Mouse (Mus musculus): Measurements from ENCODE around the gene Lbh.

The Lbh gene

DNA sequence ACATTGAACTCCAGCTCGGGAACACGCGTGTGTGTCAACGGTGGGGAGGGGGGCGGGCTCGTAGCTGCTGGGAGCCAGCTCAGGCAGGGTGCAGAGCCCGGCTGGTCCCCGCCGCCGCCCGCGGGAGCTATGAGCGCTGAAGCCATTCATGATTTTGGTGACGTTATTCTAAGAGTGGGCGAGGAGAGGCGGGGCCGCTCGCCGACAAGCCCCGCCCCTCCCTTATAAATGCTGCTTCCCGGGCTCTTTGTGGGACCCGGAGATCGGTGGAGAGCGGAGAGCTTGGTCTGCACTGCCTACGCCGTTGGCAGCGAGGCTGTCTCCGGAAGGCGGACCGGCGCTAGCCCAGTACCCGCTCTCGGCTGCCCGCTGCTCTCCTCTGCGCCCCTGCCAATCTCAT, at the start of gene Lbh:
Gene Lbh, plus strand, starts transcription at position 253 of the 400 bp plus-strand sequence.
- in situ Hi-C loops (cut with MboI, MseI): loop anchor here (5.0 kb wide), 1 partner anchor 189 kb away; the partner anchor contains the start of gene Lclat1

GRCm38 (mm10) chr17:72878979-72879378, 39.1 kb upstream of the Lbh start:
- in situ Hi-C loops (cut with MboI, MseI): loop anchor here (10.0 kb wide), 1 partner anchor 1664 kb away; no protein-coding TSS in a partner anchor

DNA sequence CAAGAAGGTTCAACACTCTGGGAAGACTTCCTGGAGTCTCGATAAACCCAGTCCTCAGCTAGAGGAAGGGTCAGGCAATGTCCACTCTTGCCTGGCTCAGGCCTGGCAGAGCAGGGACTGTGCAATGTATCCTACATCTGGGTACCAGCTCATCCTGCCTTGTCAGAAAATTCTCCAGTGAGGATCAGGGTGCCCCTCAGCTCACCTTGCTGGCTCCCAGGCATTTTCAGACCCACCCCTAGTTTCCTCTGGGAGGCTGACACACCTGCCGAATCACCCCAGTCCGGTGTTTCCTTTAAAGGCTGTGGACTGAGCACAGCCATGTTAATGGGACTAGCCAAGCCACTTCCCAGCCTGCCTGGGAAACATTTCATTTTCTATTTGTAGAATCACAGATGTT, 37.9 kb upstream of the Lbh start:
- in situ Hi-C loops (cut with MboI, MseI): no loop called here

DNA sequence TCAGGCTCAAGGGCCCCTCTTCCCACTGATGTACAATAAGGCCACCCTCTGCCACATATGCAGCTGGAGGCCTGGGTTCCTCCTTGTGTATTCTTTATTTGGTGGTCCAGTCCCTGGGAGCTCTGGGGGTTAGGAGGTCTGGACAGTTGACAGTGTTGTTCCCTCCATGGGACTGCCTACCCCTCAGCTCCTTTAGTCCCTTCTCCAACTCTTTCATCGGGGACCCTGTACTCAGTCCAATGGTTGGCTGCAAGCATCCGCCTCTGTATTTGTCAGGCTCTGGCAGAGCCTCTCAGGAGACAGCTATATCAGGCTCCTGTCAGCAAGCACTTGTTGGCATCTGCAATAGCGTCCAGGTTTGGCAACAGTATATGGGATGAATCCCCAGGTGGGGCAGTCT, 37.1 kb upstream of the Lbh start:
- in situ Hi-C loops (cut with MboI, MseI): no loop called here

GRCm38 (mm10) chr17:72881804-72882203, 36.3 kb upstream of the Lbh start:
- in situ Hi-C loops (cut with MboI, MseI): no loop called here

DNA sequence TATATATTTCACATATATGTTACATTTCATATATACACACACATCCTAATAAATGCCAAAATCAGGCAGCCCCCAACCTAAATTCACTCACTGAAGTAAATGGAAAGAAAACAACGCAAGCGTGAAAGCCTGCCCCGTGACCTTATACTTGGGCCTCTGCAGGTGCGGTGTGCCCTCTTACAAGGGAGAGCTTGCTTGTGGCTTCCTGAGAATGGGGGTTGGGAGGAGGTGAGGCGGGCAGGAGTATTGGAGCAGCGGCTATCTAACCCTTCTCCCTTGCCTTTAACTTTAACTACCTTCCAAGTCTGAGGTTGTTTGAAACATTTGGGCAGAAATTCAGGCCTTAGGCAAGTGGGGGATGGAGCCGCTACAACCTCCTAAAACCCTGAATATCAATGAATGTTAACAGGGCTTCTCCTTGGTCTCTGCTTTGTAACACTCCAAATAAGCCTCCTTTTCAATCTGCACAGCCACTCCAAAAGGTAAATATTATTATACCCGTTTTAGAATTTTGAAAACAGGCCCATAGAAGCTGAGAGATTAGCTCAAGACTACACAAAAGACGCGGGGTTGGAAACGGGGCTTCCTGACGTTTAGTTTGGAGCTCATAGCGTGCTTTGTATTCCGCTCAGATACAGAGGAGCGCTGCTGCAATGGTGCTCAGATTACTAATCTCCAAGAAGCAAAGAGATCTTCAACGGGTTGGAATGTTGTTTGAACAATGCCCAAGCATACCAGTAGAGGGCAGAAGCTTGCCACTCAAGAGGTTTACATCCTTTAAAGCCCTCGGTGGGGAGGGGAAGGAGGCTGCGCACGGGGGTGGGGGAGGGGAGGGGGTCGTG, 28.3 kb upstream of the Lbh start:
- in situ Hi-C loops (cut with MboI, MseI): no loop called here

- in situ Hi-C loops (cut with MboI, MseI): no loop called here
Measured at GRCm38 (mm10) chr17:72890398-72890898, 27.7 kb upstream of the Lbh start.

DNA sequence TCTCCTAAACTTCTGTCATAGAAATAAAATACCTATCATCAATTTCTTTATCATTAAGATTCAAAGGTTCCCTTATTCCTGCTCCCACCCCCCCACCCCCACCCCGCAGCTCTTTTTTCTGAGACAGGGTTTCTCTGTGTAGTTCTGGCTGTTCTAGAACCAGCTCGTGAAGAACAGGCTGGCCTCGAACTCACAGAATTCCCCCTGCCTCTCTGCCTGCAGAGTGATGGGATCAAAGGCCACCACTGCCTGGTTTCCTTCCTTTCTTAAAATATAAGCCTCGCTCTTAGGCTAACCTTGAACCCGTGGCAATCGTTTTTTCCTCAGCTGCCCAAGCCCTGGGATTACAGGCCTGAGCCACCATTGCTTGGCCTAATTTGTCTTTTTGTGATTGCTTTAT, 26.5 kb upstream of the Lbh start:
- in situ Hi-C loops (cut with MboI, MseI): no loop called here

DNA sequence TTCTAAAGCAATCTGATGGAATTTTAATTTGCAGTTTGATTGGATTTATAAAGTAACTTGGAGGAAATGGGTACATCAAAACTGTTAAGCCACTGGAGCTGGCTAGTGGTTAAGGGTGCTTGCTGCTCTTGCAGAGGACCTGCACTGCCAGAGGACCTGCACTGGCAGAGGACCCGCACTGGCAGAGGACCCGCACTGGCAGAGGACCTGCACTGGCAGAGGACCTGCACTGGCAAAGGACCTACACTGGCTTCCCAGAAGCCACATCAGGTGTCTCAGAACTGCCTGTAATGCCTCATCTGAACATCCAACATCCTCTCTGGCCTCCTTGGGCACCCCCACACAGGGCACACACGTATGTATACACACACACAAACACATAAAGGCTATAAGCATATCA, 22.6 kb upstream of the Lbh start:
- in situ Hi-C loops (cut with MboI, MseI): no loop called here

- in situ Hi-C loops (cut with MboI, MseI): no loop called here
Measured at GRCm38 (mm10) chr17:72897076-72897475, 21.0 kb upstream of the Lbh start.

GRCm38 (mm10) chr17:72897961-72898360, 20.1 kb upstream of the Lbh start:
- in situ Hi-C loops (cut with MboI, MseI): no loop called here

GRCm38 (mm10) chr17:72898775-72899174, 19.3 kb upstream of the Lbh start:
- in situ Hi-C loops (cut with MboI, MseI): no loop called here

GRCm38 (mm10) chr17:72901021-72901420, 17.1 kb upstream of the Lbh start:
- in situ Hi-C loops (cut with MboI, MseI): loop anchor here (5.0 kb wide), 1 partner anchor 291 kb away; no protein-coding TSS in a partner anchor

DNA sequence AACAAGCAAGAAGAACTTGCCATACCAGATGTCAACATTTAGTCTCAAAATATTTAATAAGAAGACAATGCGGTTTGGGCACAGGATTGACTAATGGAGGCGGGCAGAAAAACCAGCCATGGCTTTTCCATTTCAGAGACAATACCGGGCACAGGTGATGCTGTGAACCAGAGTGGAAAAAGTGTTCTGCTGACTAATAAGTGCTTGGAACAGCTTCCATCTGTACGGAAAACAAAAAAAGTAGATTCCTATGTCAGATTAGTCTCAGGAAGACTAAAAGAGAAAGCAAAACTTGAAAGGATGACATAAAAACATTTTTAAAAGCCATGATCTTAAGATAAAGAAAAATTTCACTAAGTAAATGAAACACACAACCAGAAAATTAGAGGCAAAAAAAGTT, 16.4 kb upstream of the Lbh start:
- in situ Hi-C loops (cut with MboI, MseI): loop anchor here (5.0 kb wide), 1 partner anchor 291 kb away; no protein-coding TSS in a partner anchor

GRCm38 (mm10) chr17:72903321-72903720, 14.8 kb upstream of the Lbh start:
- in situ Hi-C loops (cut with MboI, MseI): loop anchor here (5.0 kb wide), 1 partner anchor 289 kb away; no protein-coding TSS in a partner anchor

DNA sequence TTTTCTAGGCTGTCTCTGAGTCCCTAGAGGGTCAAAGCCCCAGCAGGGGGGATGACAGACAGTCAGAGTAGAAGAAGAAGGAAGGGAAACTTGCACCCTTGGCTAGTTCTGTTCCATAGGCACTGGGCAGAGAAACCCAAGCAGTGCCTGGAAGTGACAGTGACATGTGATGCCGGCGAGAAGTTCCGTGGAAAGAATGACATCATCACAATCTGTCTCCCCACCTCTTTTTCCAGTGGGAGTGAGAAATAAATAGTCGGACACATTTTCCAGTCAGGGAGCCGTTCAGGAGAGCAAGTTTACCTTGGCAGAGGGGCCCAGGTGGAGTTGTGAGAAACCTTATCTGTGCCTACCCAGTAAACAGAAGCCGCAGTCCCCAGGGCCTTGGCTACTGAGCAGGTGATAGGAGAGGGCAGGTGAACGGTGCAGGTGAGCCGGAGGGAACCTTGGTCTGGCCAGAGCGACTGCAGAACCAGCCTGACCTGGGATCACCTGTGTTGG, 14.1 kb upstream of the Lbh start:
- in situ Hi-C loops (cut with MboI, MseI): loop anchor here (5.0 kb wide), 1 partner anchor 288 kb away; no protein-coding TSS in a partner anchor

GRCm38 (mm10) chr17:72904873-72905272, 13.2 kb upstream of the Lbh start:
- in situ Hi-C loops (cut with MboI, MseI): loop anchor here (5.0 kb wide), 1 partner anchor 287 kb away; no protein-coding TSS in a partner anchor

GRCm38 (mm10) chr17:72906231-72906896, 11.7 kb upstream of the Lbh start:
- in situ Hi-C loops (cut with MboI, MseI): no loop called here

- in situ Hi-C loops (cut with MboI, MseI): no loop called here
Measured at GRCm38 (mm10) chr17:72907211-72907610, 10.9 kb upstream of the Lbh start.

DNA sequence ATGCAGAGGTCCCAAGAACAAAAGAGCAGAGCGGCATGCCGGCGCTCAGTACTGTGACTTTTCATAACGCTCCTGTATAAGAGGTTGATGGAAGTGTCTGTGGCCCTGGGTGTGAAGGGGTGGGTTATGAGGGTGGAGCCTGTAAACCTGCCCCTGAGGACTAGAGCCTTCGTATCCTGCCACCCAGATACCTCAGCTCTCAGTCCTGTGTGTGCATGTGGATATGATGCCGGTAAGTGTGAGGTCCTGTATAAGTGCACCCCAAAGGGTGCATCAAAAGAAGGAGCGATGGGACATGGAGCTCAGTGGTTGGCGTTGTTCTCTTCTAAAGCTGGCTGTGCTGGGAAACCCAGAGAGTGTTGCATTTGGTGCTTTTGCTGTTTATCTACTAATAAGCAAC, 10.3 kb upstream of the Lbh start:
- in situ Hi-C loops (cut with MboI, MseI): no loop called here

DNA sequence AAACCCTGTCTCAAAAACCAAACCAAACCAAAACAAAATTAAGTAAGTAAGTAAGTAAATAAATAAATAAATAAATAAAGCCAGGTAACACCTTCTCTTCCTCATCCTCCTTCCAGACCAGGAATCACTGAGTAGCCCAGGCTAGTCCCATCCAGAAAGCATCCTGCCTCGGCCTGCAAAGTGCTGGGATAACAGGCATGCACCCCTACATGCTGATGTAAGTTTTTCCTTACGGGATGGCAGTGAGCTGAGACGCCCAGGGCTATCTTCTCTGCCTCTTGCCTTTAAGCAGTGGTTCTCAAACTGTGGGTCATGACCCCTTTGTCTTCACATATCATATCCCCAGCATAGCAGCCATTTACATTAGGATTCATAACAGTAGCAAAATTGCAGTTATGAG, 9.5 kb upstream of the Lbh start:
- in situ Hi-C loops (cut with MboI, MseI): no loop called here

Measured in T-helper 1 cell (primary cell).